Mouse (Mus musculus) bone marrow, adult 2 months (tissue): ENCODE measurements around the gene Atp2a2. TPM values are rescaled to one million over a fixed set of nuclear protein-coding genes. Genes with fewer than 3 reads are reported as not detected.

Experiments used
- H3K27ac ChIP-seq: fragments of 200-500 bp; 2 replicates; pipeline ENCODE4 v1.5.1; 2012; ENCODE audit warnings: low read depth, mild to moderate bottlenecking, control low read depth, inconsistent platforms, low read length; ENCODE audit not compliant: control insufficient read depth, poor library complexity, insufficient read depth
- H3K4me1 ChIP-seq: fragments of 200-500 bp; 2 replicates; pipeline ENCODE4 v1.6.1; 2011; ENCODE audit warnings: low read length; ENCODE audit not compliant: control insufficient read depth, insufficient read depth
- H3K4me3 ChIP-seq: fragments of 200-500 bp; replicated peaks from 2 replicates; pipeline ENCODE3; 2011; ENCODE audit warnings: mild to moderate bottlenecking, low read depth, low read length, control low read depth; ENCODE audit not compliant: control insufficient read depth
- CTCF ChIP-seq: fragments of 200-500 bp; IDR thresholded peaks from 2 replicates; pipeline ENCODE4 v1.5.1; 2011; ENCODE audit warnings: low read length, control low read depth; ENCODE audit not compliant: control insufficient read depth, insufficient read depth
- POLR2A ChIP-seq: fragments of 200-500 bp; IDR thresholded peaks from 2 replicates; pipeline ENCODE4 v1.6.1; 2011; ENCODE audit warnings: low read depth, mild to moderate bottlenecking, control low read depth, low read length, borderline replicate concordance; ENCODE audit not compliant: control insufficient read depth
- whole genome bisulfite sequencing: fragments of 180-500 bp; shearing (Covaris S2); methylation state at CpG from one replicate; pipeline ENCODE4 v1.1.7; 2018; 5-methylcytosine and 5-hydroxymethylcytosine counted together
- polyA plus RNA-seq: library from polyadenylated mRNA; stranded (reverse); fragments of >200 nt; gene quantifications from 2 replicates; pipeline ENCODE4 v1.2.4, GENCODE M21; 2011; ENCODE audit warnings: low replicate concordance; ENCODE audit not compliant: missing spikeins, insufficient read depth, insufficient read length

The Atp2a2 gene
- polyA plus RNA-seq, 1 experiment, result 35.8 TPM

DNA sequence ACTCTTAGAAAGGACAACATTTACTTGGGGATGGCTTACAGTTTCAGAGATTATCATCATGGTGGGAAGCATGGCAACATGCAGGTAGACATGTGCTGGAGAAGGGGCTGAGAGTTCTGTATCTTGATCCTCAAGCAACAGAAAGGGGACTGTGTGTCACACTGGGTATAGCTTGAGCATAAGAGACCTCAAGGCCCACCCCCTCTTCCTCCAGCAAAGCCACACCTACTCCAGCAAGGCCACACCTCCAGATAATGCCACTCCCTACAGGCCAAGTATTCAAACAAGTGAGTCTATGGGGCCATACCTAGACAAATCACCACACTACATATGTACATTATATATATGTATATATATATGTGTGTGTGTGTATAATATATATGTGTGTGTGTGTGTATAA, 5.4 kb upstream of the Atp2a2 start:
- H3K4me1 ChIP-seq, result no peaks in the 10 kb centered on the region
- no peak overlapping the region for H3K4me3 ChIP-seq
- H3K27ac ChIP-seq, result no peak overlapping the region
- TF ChIP-seq CTCF, result no peak
- no peak for TF ChIP-seq POLR2A

- H3K27ac ChIP-seq, result no peak overlapping the region
- no peak overlapping the region for H3K4me3 ChIP-seq
- no peaks in the 10 kb centered on the region for H3K4me1 ChIP-seq
- 89% methylated on average over 3 of the region's 3 CpGs for WGBS
- TF ChIP-seq CTCF, result no peak
- no peak for TF ChIP-seq POLR2A
Measured at GRCm38 (mm10) chr5:122506462-122506861, 4.4 kb upstream of the Atp2a2 start.

DNA sequence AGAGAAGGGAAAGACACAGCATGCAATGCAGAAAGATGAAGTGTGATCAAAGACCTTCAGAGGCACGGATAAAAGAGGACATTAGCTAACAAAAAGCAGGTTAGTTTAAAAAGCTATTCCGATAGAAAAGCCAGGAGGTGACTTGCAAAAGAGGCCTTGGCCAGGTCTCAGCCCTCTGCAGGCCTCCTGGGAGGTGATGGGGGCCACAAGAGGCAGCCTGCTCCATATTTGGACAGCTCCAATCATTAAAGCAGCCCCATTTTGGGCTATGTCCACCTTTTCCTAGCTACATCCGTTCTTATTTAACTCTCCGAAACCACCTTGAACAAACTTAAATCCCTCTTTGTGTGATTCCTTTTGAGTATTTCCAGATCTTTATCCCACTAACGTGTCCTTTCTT, 3.5 kb upstream of the Atp2a2 start:
- WGBS, result 83% methylated on average over 5 of the region's 5 CpGs
- Histone ChIP-seq H3K4me1 (no peaks in the 10 kb centered on the region), H3K27ac (no peak overlapping the region), H3K4me3 (no peak overlapping the region)
- TF ChIP-seq CTCF (no peak), POLR2A (no peak)

DNA sequence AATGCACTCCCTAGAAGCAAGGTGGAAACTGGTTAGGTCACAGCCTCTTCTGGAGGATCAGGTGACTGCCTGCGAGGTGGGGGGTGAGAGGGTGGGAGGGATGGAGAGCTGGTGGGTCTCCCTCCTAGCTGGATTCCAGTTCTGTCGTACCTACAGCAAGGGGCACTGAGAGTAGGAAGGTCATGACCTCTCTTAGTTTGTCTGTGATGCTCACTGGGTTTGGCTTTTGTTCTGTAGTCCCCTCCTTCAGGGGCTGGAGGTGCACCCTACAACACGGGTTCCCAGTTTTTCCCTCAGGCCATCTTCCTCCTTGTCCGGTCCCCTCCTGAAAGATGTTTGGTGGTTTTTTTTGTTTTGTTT, 1.7 kb upstream of the Atp2a2 start:
- WGBS, result 74% methylated on average over 4 of the region's 4 CpGs
- TF ChIP-seq CTCF, result no peak
- TF ChIP-seq POLR2A, result no peak
- H3K4me3 ChIP-seq, result no peak overlapping the region
- H3K4me1 ChIP-seq, result no peaks in the 10 kb centered on the region; the same call in 1 of the 2 replicates
- H3K27ac ChIP-seq, result no peak overlapping the region

DNA sequence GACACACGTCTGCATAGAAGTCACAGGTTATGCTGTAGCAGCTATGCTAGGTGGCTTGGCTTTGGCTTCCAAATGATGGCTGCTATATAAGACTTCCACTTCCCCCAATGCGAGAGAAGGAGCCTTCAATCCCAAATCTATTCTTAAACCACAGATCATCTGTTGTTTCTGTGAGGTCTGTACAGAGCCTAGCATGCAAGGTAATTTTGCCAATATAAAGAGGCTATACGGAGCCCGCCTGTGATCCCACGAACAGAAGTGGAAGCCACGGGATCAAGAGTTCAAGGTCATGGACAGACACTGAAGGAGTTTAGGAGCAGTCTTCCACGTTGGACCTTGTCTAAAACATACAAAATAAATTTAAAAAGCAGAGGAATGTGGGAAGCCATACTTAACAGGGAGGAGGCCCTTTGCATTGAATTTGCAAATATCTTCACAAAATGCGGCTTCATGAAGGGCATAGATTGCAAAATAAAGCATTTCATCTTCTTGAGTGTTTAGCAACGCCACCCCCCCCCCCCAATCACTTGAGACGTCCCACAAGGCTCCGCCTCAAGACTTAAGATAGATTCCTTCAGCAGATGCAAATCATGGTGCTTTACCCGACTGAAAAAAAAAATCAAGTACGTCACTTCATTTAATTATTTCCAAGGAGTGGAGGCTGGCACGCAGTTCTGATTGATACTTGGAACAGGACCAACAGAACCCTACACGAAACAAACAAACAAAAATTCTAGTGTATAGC, 1.2 kb upstream of the Atp2a2 start:
- no peak for TF ChIP-seq POLR2A
- no peak for TF ChIP-seq CTCF
- 38% methylated on average over 15 of the region's 15 CpGs for WGBS
- Histone ChIP-seq H3K4me1 (no peaks in the 10 kb centered on the region; the same call in 1 of the 2 replicates), H3K27ac (no peak overlapping the region), H3K4me3 (peak overlapping the region; percentile 82)

GRCm38 (mm10) chr5:122501101-122502076, 636 bp downstream of the Atp2a2 start:
- Histone ChIP-seq H3K4me1 (no peaks in the 10 kb centered on the region; the same call in 1 of the 2 replicates), H3K27ac (peak overlapping the region; percentile 96), H3K4me3 (peak overlapping the region; percentile 99)
- WGBS, result under 1% methylated on average over 110 of the region's 113 CpGs
- TF ChIP-seq POLR2A (no peak), CTCF (no peak)

DNA sequence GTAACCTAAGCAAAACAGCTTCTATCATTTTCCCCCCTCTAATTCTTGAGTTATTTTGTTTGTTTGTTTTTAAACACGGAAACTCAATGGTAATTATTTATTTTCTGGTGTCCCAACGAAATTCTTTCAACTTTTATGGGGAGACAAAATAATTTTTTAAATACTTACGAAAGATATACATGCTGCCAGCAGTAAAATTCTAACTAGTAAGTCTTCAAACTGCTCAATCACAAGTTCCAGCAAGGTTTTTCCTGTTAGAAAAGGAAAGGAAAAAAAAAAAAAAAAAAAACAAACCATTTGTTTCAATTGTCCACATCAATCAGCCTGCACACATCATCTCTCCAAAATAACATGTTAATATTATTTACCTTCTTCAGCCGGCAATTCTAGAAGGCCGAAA, 1.5 kb downstream of the Atp2a2 start:
- H3K4me3 ChIP-seq, result peak overlapping the region; percentile 99
- 28% methylated on average over 5 of the region's 5 CpGs for WGBS
- no peak overlapping the region for H3K27ac ChIP-seq
- TF ChIP-seq CTCF, result no peak
- no peak for TF ChIP-seq POLR2A
- H3K4me1 ChIP-seq, result no peaks in the 10 kb centered on the region; the same call in 1 of the 2 replicates

GRCm38 (mm10) chr5:122500141-122500540, 1.9 kb downstream of the Atp2a2 start:
- WGBS, result 47% methylated on average over 4 of the region's 4 CpGs
- H3K27ac ChIP-seq, result no peak overlapping the region

More at GRCm38 (mm10) chr5:122500141-122500540, 1.9 kb downstream of the Atp2a2 start:
- H3K4me3 ChIP-seq, result peak overlapping the region; percentile 46
- no peak for TF ChIP-seq CTCF
- TF ChIP-seq POLR2A, result no peak
- no peaks in the 10 kb centered on the region; the same call in 1 of the 2 replicates for H3K4me1 ChIP-seq
